Mouse (Mus musculus) layer of hippocampus, postnatal 25 days (tissue): ENCODE data around the gene Olfr373. TPM values are rescaled to one million over a fixed set of nuclear protein-coding genes. Genes with fewer than 3 reads are reported as not detected.

ENCODE experiments used
- DNase-seq, 2 experiments: peaks; one replicate each; pipeline ENCODE4 v3.0.0; 2022; ENCODE audit warnings: mixed read lengths in 2 of 2, low spot score in 1 of 2; ENCODE audit errors: extremely low spot score in 1 of 2
- total RNA-seq, 2 experiments: library from RNA; stranded (reverse); gene quantifications; 2 replicates each; pipeline ENCODE4 v1.2.3; 2021

Olfr373 gene
- total RNA-seq, 2 experiments from 2014 or later = not detected

DNA sequence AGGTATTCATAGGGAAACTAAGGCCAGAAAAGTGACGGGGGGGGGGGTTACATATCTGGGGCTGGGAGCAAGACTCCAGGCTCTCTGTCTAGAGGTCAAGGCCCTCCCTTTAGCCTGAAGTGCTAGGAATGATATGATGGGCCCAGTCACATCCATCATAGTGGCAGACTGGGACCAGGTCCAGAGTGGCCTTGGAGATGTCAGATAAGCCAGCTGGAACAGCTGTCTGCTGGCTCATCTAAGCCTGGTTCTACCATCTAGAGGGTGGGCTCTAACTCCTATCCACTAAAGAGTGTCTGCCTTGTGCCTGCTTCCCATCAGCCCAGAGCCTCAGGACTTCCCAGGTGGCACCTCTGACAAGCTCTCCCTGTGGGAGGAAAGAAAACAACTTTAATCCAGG, 49.9 kb downstream of the Olfr373 start:
- no peak for DNase-seq

DNA sequence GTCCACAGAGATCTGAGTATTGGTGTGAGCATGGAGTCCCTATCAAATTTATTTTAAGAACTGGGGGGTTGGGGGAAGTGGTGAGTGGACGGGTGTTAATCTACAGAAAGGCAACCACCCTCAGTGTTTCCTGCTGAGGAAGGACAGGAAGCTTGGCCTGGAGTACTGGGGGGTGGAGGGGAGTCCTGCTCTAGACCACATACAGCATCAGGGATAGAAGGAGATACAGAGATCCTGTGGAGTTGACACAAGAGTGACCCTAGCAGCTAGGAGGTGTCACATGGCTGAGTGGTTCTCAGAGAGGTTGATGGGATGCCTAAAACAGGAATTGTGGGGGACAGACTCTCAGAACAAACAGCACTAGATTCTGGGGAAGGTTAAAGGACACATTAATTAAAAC, 50.5 kb downstream of the Olfr373 start:
- DNase-seq = no peak

GRCm38 (mm10) chr8:72134756-72135445, 51.9 kb downstream of the Olfr373 start, which contains the start of gene Tpm4:
Gene Tpm4, plus strand, starts transcription at chr8:72134975.
- DNase-seq = peak; percentile 37 to 40

GRCm38 (mm10) chr8:72135446-72136301, 52.7 kb downstream of the Olfr373 start:
- DNase-seq = peak in 1 of 2 experiments; percentile 26

DNA sequence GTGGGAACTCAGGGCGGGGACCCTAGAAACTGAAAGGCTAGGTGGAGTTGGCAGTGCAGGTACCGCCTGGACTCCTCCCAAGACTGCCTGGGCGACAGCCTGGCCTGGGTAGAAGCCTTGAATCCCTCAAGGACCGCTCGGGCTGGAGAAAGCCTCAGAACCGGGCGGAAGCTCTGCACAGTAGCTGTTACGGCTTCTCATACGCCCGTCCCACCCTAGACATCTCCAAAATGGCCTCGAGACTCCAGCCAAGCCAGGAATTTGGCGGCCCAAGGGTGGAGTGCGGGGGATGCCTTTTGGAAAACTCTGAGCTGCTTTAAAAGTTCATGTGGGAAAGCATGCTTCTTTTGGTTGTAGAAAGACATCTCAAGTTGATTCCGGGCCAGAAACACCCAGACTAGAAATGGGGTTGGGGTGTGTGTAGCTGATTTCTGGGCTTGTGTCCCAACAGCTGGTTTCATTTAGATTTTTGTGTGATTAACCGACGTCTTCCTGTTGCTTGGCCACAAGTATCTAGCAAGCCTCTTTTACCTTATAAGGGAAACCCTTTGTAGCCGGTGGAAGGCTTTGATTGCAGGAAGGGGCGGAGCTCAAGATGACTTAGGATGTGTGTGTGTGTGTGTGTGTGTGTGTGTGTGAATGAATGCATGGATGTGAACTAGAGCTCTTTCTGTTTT, 53.5 kb downstream of the Olfr373 start:
- DNase-seq = no peak

GRCm38 (mm10) chr8:72137431-72137830, 54.5 kb downstream of the Olfr373 start:
- DNase-seq = no peak

DNA sequence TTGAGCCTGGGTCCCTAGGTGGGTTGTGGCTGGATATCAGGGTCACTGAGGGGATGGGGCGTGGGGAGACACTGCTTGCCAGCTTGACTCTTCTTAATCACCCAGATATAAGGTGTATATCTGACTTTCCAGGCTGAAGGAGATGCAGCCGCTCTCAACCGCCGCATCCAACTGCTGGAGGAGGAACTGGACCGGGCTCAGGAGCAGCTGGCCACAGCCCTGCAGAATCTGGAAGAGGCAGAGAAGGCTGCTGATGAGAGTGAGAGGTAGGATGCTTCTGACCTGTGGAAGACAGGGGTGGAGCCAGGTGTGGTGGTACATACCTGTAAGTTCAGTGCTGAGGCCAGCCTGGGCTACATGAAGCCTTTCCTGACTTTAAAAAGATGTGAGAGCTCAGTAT, 55.5 kb downstream of the Olfr373 start:
- DNase-seq = no peak

GRCm38 (mm10) chr8:72143256-72143824, 60.4 kb downstream of the Olfr373 start:
- DNase-seq = no peak

GRCm38 (mm10) chr8:72144345-72144975, 61.5 kb downstream of the Olfr373 start:
- DNase-seq = no peak

- DNase-seq = no peak
These were observed 62.5 kb downstream of the Olfr373 start for GRCm38 (mm10) chr8:72145511-72145910.

DNA sequence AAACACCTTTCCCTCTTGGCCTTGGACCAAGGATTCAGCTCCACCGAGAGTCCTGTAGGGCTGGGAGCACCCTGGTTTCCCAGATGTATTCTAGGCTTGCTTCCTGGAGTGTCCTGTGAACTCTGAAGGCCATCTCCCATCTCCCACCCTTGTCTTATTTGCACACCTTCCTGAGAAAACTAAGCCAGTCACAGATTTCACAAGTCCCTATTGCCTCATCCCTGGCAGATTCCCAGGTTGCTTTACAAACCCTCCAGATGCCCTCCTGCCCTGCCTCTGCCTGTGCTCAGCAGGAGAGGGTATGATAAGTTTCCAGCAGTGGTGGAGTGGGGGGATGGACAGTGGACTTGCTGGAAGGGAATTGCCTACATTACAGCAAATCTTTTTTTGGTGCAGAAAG, 63.1 kb downstream of the Olfr373 start:
- no peak for DNase-seq

DNA sequence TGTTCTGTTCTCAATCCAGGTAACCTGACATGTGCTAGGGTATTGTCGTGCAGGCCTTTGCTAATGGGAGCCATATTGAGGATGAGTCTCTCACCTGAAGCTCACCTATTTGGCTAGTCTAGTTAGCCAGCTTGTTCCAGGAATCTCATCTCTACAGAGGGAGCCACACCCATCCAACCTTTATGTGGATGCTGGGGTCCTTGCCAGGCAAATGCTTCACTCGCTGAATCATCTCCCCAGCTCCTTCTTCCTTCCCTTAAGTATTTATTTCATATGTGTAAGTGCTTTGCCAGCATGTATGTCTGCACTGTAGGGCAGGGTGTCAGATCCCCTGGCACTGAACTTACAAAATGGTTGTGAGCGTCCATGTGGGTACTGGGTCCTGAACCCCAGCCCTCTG, 63.6 kb downstream of the Olfr373 start:
- DNase-seq = no peak

DNA sequence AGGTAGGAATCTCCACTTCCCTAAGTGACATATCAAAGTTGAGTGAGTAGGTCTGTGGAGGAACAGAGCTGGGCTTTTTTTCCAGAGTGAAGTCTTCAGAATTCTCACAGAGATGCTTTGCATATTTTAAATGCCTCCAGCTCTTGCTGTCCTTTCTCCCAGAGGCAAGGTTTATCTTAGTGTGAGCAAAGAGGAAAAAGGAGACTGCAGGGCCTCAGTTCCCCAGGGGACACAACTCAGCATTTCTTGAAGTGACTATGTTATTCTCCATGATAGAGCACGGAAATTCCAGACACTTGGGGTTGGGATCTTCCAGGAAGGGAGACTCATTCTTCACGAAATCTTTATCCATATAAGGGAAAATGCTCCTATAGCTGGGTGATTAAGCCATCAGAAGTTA, 64.3 kb downstream of the Olfr373 start:
- DNase-seq = no peak

DNA sequence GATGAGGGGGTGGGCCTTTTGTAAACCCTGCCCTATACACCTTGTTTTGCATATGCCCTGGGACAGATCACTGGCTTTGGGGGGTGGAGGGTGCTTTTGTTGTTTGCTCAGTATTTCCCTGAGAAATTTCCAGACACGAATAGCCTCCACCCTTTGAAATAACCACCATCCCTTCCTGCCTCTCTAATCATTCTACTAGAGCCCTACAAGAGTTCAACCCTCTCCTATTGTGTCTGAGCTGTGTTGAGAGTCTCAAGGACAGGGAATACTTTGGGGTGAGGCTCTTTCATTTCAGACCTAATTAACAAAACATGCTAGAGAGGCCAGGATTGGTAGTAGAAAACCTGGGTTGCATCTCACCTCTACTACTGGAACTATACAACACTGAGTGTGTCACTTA, 66.1 kb downstream of the Olfr373 start:
- DNase-seq = no peak

GRCm38 (mm10) chr8:72151418-72152078, 68.6 kb downstream of the Olfr373 start:
- DNase-seq = no peak

Other genes starting within 250 kb of the Olfr373 start
- 1 to 10 TPM; 8.8 to 8.9 TPM for gene Zfp709, start 201.2 kb upstream of the Olfr373 start, total RNA-seq
- gene Zfp882, start 174.6 kb upstream of the Olfr373 start, total RNA-seq = 10 to 100 TPM; 13.4 to 13.9 TPM
- 10 to 100 TPM; 25.6 to 30.8 TPM for gene Zfp617, start 174.5 kb upstream of the Olfr373 start, total RNA-seq
- gene Zfp961, start 132.1 kb upstream of the Olfr373 start, total RNA-seq = 10 to 100 TPM; 15.4 to 21.8 TPM
- not detected for gene Cyp4f18, start 73.6 kb upstream of the Olfr373 start, total RNA-seq
- not detected for gene Olfr372, start 42.0 kb upstream of the Olfr373 start, total RNA-seq
- not detected for gene Olfr374, start 23.9 kb downstream of the Olfr373 start, total RNA-seq
- gene Tpm4, start 51.8 kb downstream of the Olfr373 start, total RNA-seq = 10 to 100 TPM; 26.2 to 27.5 TPM
- gene Rab8a, start 78.0 kb downstream of the Olfr373 start, total RNA-seq = 10 to 100 TPM; 40.0 to 41.2 TPM
- gene Hsh2d, start 106.5 kb downstream of the Olfr373 start, total RNA-seq = not detected
- not detected for gene Cib3, start 129.7 kb downstream of the Olfr373 start, total RNA-seq
- gene Gm11034, start 130.5 kb downstream of the Olfr373 start, total RNA-seq = not detected
- gene Fam32a, start 136.6 kb downstream of the Olfr373 start, total RNA-seq = 10 to 100 TPM; 57.4 to 60.6 TPM
- gene Ap1m1, start 156.8 kb downstream of the Olfr373 start, total RNA-seq = 10 to 100 TPM; 85.8 to 96.2 TPM
- gene Gm10282, start 222.1 kb downstream of the Olfr373 start, total RNA-seq = 1 to 10 TPM; 6.6 to 7.9 TPM
- gene Klf2, start 235.9 kb downstream of the Olfr373 start, total RNA-seq = 10 to 100 TPM; 14.3 to 18.0 TPM